Mouse (Mus musculus): ENCODE results near the gene Axin1. TPM values are rescaled to one million over a fixed set of nuclear protein-coding genes. Genes with fewer than 3 reads are reported as not detected.

Gene Axin1
- polyA plus RNA-seq, 1 experiment from 2014 or later, result 17.1 TPM

DNA sequence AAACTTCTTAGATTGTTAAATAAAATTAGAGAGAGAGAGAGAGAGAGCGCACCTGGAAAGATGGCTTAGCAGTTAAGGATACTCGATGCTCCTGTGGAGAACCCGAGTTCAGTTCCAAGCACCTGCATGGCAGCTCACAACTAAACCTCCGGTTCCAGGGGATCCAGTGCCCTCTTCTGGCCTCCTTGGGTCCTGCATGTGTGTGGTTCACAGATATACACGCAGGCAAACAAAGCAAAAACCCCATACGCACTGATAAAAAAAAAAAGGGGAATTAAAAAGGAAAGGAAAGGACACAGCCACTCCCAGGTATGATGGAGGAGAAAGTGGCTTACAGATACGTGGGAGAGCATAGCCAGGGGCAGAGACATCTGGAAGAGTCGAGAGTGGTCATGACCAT lies 94.4 kb downstream of the Axin1 start:
- Histone ChIP-seq H3K4me1 (ENCODE audit: control insufficient read depth, insufficient read depth, low read length) (peaks cover 7% of the 10 kb centered on the region; the same call in 1 of the 2 replicates), H3K36me3 (ENCODE audit: control insufficient read depth, insufficient read depth, low read length) (no peaks in the 10 kb centered on the region), H3K27ac (replicated peaks; ENCODE audit: low read depth, low read length) (no peak overlapping the region), H3K27me3 (ENCODE audit: control insufficient read depth, insufficient read depth, low read length) (no peaks in the 10 kb centered on the region), H3K9me3 (ENCODE audit: control insufficient read depth, low read length) (no peaks in the 10 kb centered on the region), H3K4me3 (ENCODE audit: low read depth, low read length) (no peak overlapping the region), H3K4me2 (ENCODE audit: low read depth, severe bottlenecking) (no peak overlapping the region), H3K9ac (ENCODE audit: low read length) (no peak overlapping the region)
- DNase-seq (ENCODE audit: low spot score) (no peak), ATAC-seq (ENCODE audit: insufficient number of reproducible peaks, low FRiP score, low TSS enrichment, low read depth) (no peak)
- WGBS, result 71% methylated on average over 8 of the region's 8 CpGs

GRCm38 (mm10) chr17:26234386-26234785 lies 95.9 kb downstream of the Axin1 start:
- H3K4me1 ChIP-seq (ENCODE audit: control insufficient read depth, insufficient read depth, low read length), result peaks cover 7% of the 10 kb centered on the region; the same call in 1 of the 2 replicates
- ATAC-seq (ENCODE audit: insufficient number of reproducible peaks, low FRiP score, low TSS enrichment, low read depth), result no peak
- 90% methylated on average over 8 of the region's 8 CpGs for WGBS

GRCm38 (mm10) chr17:26235077-26235815 lies 96.8 kb downstream of the Axin1 start:
- H3K4me3 ChIP-seq (ENCODE audit: low read depth, low read length), result no peak overlapping the region
- H3K9me3 ChIP-seq (ENCODE audit: control insufficient read depth, low read length), result no peaks in the 10 kb centered on the region
- DNase-seq (ENCODE audit: low spot score) (no peak), ATAC-seq (ENCODE audit: insufficient number of reproducible peaks, low FRiP score, low TSS enrichment, low read depth) (no peak)
- H3K27ac ChIP-seq (replicated peaks; ENCODE audit: low read depth, low read length), result peak overlapping the region; percentile 39
- peak overlapping the region; percentile 7; the same call in 1 of the 2 replicates for H3K9ac ChIP-seq (ENCODE audit: low read length)
- WGBS, result 62% methylated on average over 13 of the region's 13 CpGs
- H3K36me3 ChIP-seq (ENCODE audit: control insufficient read depth, insufficient read depth, low read length), result no peaks in the 10 kb centered on the region
- H3K4me1 ChIP-seq (ENCODE audit: control insufficient read depth, insufficient read depth, low read length), result peaks cover 7% of the 10 kb centered on the region; the same call in 1 of the 2 replicates
- H3K27me3 ChIP-seq (ENCODE audit: control insufficient read depth, insufficient read depth, low read length), result no peaks in the 10 kb centered on the region
- H3K4me2 ChIP-seq (ENCODE audit: low read depth, severe bottlenecking), result no peak overlapping the region

More at GRCm38 (mm10) chr17:26234386-26234785, 95.9 kb downstream of the Axin1 start:
- Histone ChIP-seq H3K4me3 (ENCODE audit: low read depth, low read length) (no peak overlapping the region), H3K27ac (replicated peaks; ENCODE audit: low read depth, low read length) (no peak overlapping the region), H3K4me2 (ENCODE audit: low read depth, severe bottlenecking) (no peak overlapping the region), H3K27me3 (ENCODE audit: control insufficient read depth, insufficient read depth, low read length) (no peaks in the 10 kb centered on the region), H3K36me3 (ENCODE audit: control insufficient read depth, insufficient read depth, low read length) (no peaks in the 10 kb centered on the region), H3K9ac (ENCODE audit: low read length) (no peak overlapping the region), H3K9me3 (ENCODE audit: control insufficient read depth, low read length) (no peaks in the 10 kb centered on the region)
- DNase-seq (ENCODE audit: low spot score), result no peak

- 85% methylated on average over 10 of the region's 10 CpGs for WGBS
- no peak for ATAC-seq (ENCODE audit: insufficient number of reproducible peaks, low FRiP score, low TSS enrichment, low read depth)
- no peak overlapping the region for H3K9ac ChIP-seq (ENCODE audit: low read length)
- DNase-seq (ENCODE audit: low spot score), result no peak
- peaks cover 7% of the 10 kb centered on the region; the same call in 1 of the 2 replicates for H3K4me1 ChIP-seq (ENCODE audit: control insufficient read depth, insufficient read depth, low read length)
- no peak overlapping the region for H3K27ac ChIP-seq (replicated peaks; ENCODE audit: low read depth, low read length)
- no peaks in the 10 kb centered on the region for H3K36me3 ChIP-seq (ENCODE audit: control insufficient read depth, insufficient read depth, low read length)
- H3K4me3 ChIP-seq (ENCODE audit: low read depth, low read length), result no peak overlapping the region
- no peak overlapping the region for H3K4me2 ChIP-seq (ENCODE audit: low read depth, severe bottlenecking)
- no peaks in the 10 kb centered on the region for H3K9me3 ChIP-seq (ENCODE audit: control insufficient read depth, low read length)
- H3K27me3 ChIP-seq (ENCODE audit: control insufficient read depth, insufficient read depth, low read length), result no peaks in the 10 kb centered on the region
These were observed 99.2 kb downstream of the Axin1 start for GRCm38 (mm10) chr17:26237667-26238066.

GRCm38 (mm10) chr17:26239551-26239950 lies 101.1 kb downstream of the Axin1 start:
- DNase-seq (ENCODE audit: low spot score), result no peak
- Histone ChIP-seq H3K27ac (replicated peaks; ENCODE audit: low read depth, low read length) (no peak overlapping the region), H3K27me3 (ENCODE audit: control insufficient read depth, insufficient read depth, low read length) (no peaks in the 10 kb centered on the region), H3K9me3 (ENCODE audit: control insufficient read depth, low read length) (no peaks in the 10 kb centered on the region), H3K4me3 (ENCODE audit: low read depth, low read length) (no peak overlapping the region), H3K4me1 (ENCODE audit: control insufficient read depth, insufficient read depth, low read length) (peaks cover 9% of the 10 kb centered on the region; the same call in 1 of the 2 replicates), H3K9ac (ENCODE audit: low read length) (no peak overlapping the region), H3K36me3 (ENCODE audit: control insufficient read depth, insufficient read depth, low read length) (no peaks in the 10 kb centered on the region), H3K4me2 (ENCODE audit: low read depth, severe bottlenecking) (no peak overlapping the region)
- no peak for ATAC-seq (ENCODE audit: insufficient number of reproducible peaks, low FRiP score, low TSS enrichment, low read depth)
- 65% methylated on average over 2 of the region's 2 CpGs for WGBS

DNA sequence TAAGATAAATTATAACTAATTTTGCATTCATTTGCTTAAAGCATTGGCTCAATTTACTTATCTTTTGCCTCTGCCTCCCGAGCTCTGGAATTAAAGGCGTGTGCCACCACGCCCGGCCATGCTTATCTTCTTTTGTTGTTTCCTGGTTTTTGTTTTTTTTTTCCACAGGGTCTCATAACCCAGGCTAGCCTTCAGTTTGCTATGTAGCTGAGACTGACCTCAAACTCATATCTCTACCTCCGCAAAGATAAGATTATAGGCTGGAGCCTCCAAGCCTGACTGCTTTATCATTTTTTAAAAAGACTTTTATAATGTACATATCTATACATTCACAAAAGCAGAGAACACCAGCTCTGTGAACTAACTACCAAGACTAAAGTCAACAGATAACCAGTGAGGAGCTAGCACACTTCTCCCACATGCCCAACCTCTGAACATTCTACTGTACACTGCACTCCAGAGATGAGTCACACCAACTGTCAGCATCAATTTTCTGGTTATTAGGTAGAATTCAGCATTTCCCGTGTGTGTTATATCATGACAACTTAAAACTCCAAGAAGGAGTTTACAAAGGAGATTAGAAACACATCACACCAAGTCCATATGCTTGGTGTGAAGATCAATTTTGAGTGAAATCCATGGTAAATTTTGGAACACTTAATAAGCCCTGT lies 101.8 kb downstream of the Axin1 start:
- ATAC-seq (ENCODE audit: insufficient number of reproducible peaks, low FRiP score, low TSS enrichment, low read depth) (no peak), DNase-seq (ENCODE audit: low spot score) (no peak)
- Histone ChIP-seq H3K4me2 (ENCODE audit: low read depth, severe bottlenecking) (no peak overlapping the region), H3K4me1 (ENCODE audit: control insufficient read depth, insufficient read depth, low read length) (peaks cover 9% of the 10 kb centered on the region; the same call in 1 of the 2 replicates), H3K36me3 (ENCODE audit: control insufficient read depth, insufficient read depth, low read length) (no peaks in the 10 kb centered on the region), H3K27me3 (ENCODE audit: control insufficient read depth, insufficient read depth, low read length) (no peaks in the 10 kb centered on the region), H3K9ac (ENCODE audit: low read length) (no peak overlapping the region), H3K27ac (replicated peaks; ENCODE audit: low read depth, low read length) (no peak overlapping the region), H3K4me3 (ENCODE audit: low read depth, low read length) (no peak overlapping the region), H3K9me3 (ENCODE audit: control insufficient read depth, low read length) (no peaks in the 10 kb centered on the region)
- WGBS, result 89% methylated on average over 6 of the region's 6 CpGs

DNA sequence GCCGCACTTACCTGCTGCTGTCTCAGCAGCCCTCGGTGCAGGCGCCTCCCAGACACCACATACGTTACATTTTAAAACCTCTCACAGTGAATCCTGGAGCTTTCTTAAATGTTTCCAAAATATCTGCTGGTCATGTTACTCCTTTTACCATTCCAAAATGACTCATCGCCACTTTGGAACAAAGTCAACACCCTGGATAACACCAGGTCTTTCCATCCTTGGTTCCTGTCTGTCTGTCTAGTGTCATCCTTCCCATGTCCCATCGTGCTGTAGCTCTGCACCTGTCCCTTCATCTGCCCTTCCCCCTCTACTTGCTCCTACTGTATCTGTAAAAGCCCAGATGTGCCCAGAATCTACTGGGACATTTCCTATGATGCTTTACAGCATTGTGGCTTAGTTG lies 102.5 kb downstream of the Axin1 start:
- Histone ChIP-seq H3K36me3 (ENCODE audit: control insufficient read depth, insufficient read depth, low read length) (no peaks in the 10 kb centered on the region), H3K4me1 (ENCODE audit: control insufficient read depth, insufficient read depth, low read length) (peaks cover 3% of the 10 kb centered on the region; the same call in 1 of the 2 replicates), H3K27ac (replicated peaks; ENCODE audit: low read depth, low read length) (no peak overlapping the region), H3K9ac (ENCODE audit: low read length) (no peak overlapping the region), H3K9me3 (ENCODE audit: control insufficient read depth, low read length) (no peaks in the 10 kb centered on the region), H3K4me2 (ENCODE audit: low read depth, severe bottlenecking) (no peak overlapping the region), H3K27me3 (ENCODE audit: control insufficient read depth, insufficient read depth, low read length) (no peaks in the 10 kb centered on the region), H3K4me3 (ENCODE audit: low read depth, low read length) (no peak overlapping the region)
- DNase-seq (ENCODE audit: low spot score), result no peak
- no peak for ATAC-seq (ENCODE audit: insufficient number of reproducible peaks, low FRiP score, low TSS enrichment, low read depth)
- 78% methylated on average over 6 of the region's 6 CpGs for WGBS

GRCm38 (mm10) chr17:26243471-26244100 lies 105.1 kb downstream of the Axin1 start:
- under 1% methylated on average over 32 of the region's 32 CpGs for WGBS
- DNase-seq (ENCODE audit: low spot score), result no peak
- Histone ChIP-seq H3K27ac (replicated peaks; ENCODE audit: low read depth, low read length) (no peak overlapping the region), H3K27me3 (ENCODE audit: control insufficient read depth, insufficient read depth, low read length) (no peaks in the 10 kb centered on the region), H3K36me3 (ENCODE audit: control insufficient read depth, insufficient read depth, low read length) (no peaks in the 10 kb centered on the region), H3K4me3 (ENCODE audit: low read depth, low read length) (peak overlapping the region; percentile 72), H3K9me3 (ENCODE audit: control insufficient read depth, low read length) (no peaks in the 10 kb centered on the region), H3K9ac (ENCODE audit: low read length) (peak overlapping the region; percentile 56), H3K4me1 (ENCODE audit: control insufficient read depth, insufficient read depth, low read length) (0 out of 2 replicates have a peak, but pooled peaks cover 2% of the 10 kb centered on the region), H3K4me2 (ENCODE audit: low read depth, severe bottlenecking) (peak overlapping the region; percentile 72)
- peak; percentile 87 for ATAC-seq (ENCODE audit: insufficient number of reproducible peaks, low FRiP score, low TSS enrichment, low read depth)

Data from limb, embryonic 11.5 days (tissue).